In genomic region chr2:163233666-163234065, GRCm38 (mm10) we compare ENCODE assay signal across 26 mouse cellular contexts. TPM values are rescaled to one million over a fixed set of nuclear protein-coding genes. Genes with fewer than 3 reads are reported as not detected.
A peak's percentile ranks its signal among the peaks of the same experiment; 100 is the strongest.
DNase-seq lines count a peak whose midpoint lies in the region; ATAC-seq and TF ChIP-seq lines count a peak whose summit lies in the region.
"Had no signal": no experiment of that assay in that cellular context is flagged by ENCODE, and none has a peak within 500 bp of the region (broad histone marks: within the 10 kb centered on the region; RNA-seq: fewer than 3 reads in every experiment).

No protein-coding gene starts in this region.

- H3K79me2 ChIP-seq in MEL (ENCODE audit: control insufficient read depth, insufficient read depth, low read length, poor library complexity): no peaks in the 10 kb centered on the region

- no peak for TF ChIP-seq POLR2A in MEL (IDR thresholded peaks at IDR 0.05; ENCODE audit: control insufficient read depth in 1 of 2, insufficient read depth in 1 of 2, low read depth in 1 of 2, low read length in 2 of 2, poor library complexity in 1 of 2)

- H3K27me3 ChIP-seq in midbrain, embryonic 14.5 days (ENCODE audit: control insufficient read depth, insufficient read depth, low read length): no peaks in the 10 kb centered on the region
- H3K27me3 ChIP-seq in midbrain, postnatal 0 days (ENCODE audit: insufficient read depth, low read length): no peaks in the 10 kb centered on the region
- H3K27me3 ChIP-seq in MEL (ENCODE audit: control insufficient read depth in 1 of 2, insufficient read depth in 2 of 2, low read length in 2 of 2): no peaks in the 10 kb centered on the region
- H3K27me3 ChIP-seq in forebrain, embryonic 10.5 days (ENCODE audit: poor library complexity, severe bottlenecking): no peaks in the 10 kb centered on the region
- H3K27me3 ChIP-seq: stomach, embryonic 15.5 days had no signal

- H3K27ac ChIP-seq in midbrain, embryonic 14.5 days (replicated peaks; ENCODE audit: low read depth, low read length): peak overlapping the region; percentile 62; the same call in 1 of the 2 replicates
- H3K27ac ChIP-seq in midbrain, postnatal 0 days (ENCODE audit: low read depth, low read length): no peak overlapping the region
- H3K27ac ChIP-seq in MEL (ENCODE audit: control insufficient read depth, low read depth, low read length): no peak overlapping the region
- H3K27ac ChIP-seq in forebrain, embryonic 10.5 days: no peak overlapping the region
- H3K27ac ChIP-seq: heart, embryonic 10.5 days; layer of hippocampus, adult 2 months; limb, embryonic 10.5 days; stomach, embryonic 15.5 days had no signal

- peaks cover 20% of the 10 kb centered on the region for H3K4me1 ChIP-seq in midbrain, embryonic 14.5 days (ENCODE audit: control insufficient read depth, insufficient read depth, low read length)
- 0 out of 2 replicates have a peak, but pooled peaks cover 3% of the 10 kb centered on the region for H3K4me1 ChIP-seq in midbrain, postnatal 0 days (ENCODE audit: insufficient read depth, low read length)
- peaks cover 3 to 16% of the 10 kb centered on the region in 2 experiments for H3K4me1 ChIP-seq in MEL (ENCODE audit: control insufficient read depth in 1 of 2, insufficient read depth in 2 of 2, low read length in 2 of 2)
- peaks cover 55% of the 10 kb centered on the region for H3K4me1 ChIP-seq in forebrain, embryonic 10.5 days

- H3K4me3 ChIP-seq in midbrain, embryonic 14.5 days (replicated peaks; ENCODE audit: low read depth, low read length): no peak overlapping the region
- no peak overlapping the region for H3K4me3 ChIP-seq in midbrain, postnatal 0 days (ENCODE audit: low read depth, low read length)
- no peak overlapping the region for H3K4me3 ChIP-seq in MEL (ENCODE audit: control insufficient read depth in 1 of 2, insufficient read depth in 1 of 2, low read depth in 2 of 2, low read length in 2 of 2)
- H3K4me3 ChIP-seq in forebrain, embryonic 10.5 days: no peak overlapping the region
- H3K4me3 ChIP-seq: heart, embryonic 10.5 days; layer of hippocampus, adult 2 months; limb, embryonic 10.5 days; stomach, embryonic 15.5 days had no signal

- no peak for DNase-seq in midbrain, embryonic 14.5 days
- DNase-seq in midbrain, postnatal 0 days (ENCODE audit: low spot score): no peak
- no peak for DNase-seq in MEL (ENCODE audit: low read depth, low spot score)
- DNase-seq in lung, adult 18-20 months: peak; percentile 53 to 72
- peak; percentile 81 for DNase-seq in lung, postnatal 36 days
- DNase-seq in forebrain, embryonic 10.5 days (ENCODE audit: extremely low spot score, low spot score): no peak
- DNase-seq in thymus, postnatal 10 days (ENCODE audit: low spot score in 2 of 2): no peak
- DNase-seq: adrenal gland, adult 2 months; cerebellum, adult 8-10 months; cerebellum, postnatal 36 days; heart, postnatal 4 days; kidney, postnatal 25 days; liver; right cerebral cortex, adult 18-20 months; right cerebral cortex, postnatal 4 days; thymus, postnatal 4 days had no signal

- 85% methylated on average over 9 of the region's 9 CpGs for WGBS in midbrain, embryonic 14.5 days
- 82% methylated on average over 9 of the region's 9 CpGs for WGBS in midbrain, postnatal 0 days
- 86% methylated on average over 9 of the region's 9 CpGs for WGBS in forebrain, embryonic 10.5 days

- no peak overlapping the region for H3K4me2 ChIP-seq in midbrain, embryonic 14.5 days (ENCODE audit: low read length)
- no peak overlapping the region for H3K4me2 ChIP-seq in midbrain, postnatal 0 days (ENCODE audit: low read depth, low read length, poor library complexity, severe bottlenecking)
- H3K4me2 ChIP-seq: stomach, embryonic 15.5 days had no signal

- H3K9ac ChIP-seq in midbrain, embryonic 14.5 days (replicated peaks; ENCODE audit: low read length): no peak overlapping the region
- no peak overlapping the region for H3K9ac ChIP-seq in midbrain, postnatal 0 days (replicated peaks; ENCODE audit: low read length, poor library complexity, severe bottlenecking)
- no peak overlapping the region for H3K9ac ChIP-seq in MEL (ENCODE audit: control insufficient read depth, low read depth, low read length, poor library complexity, severe bottlenecking)
- H3K9ac ChIP-seq: stomach, embryonic 15.5 days had no signal

- TF ChIP-seq CTCF in midbrain, postnatal 0 days (IDR thresholded peaks at IDR 0.05): no peak
- TF ChIP-seq CTCF in MEL (IDR thresholded peaks at IDR 0.05 in 2 of 3, conservative IDR thresholded peaks at IDR 0.05 in 1 of 3; ENCODE audit: control insufficient read depth in 1 of 3, insufficient read depth in 1 of 3, low read depth in 2 of 3, low read length in 3 of 3, poor library complexity in 1 of 3, severe bottlenecking in 1 of 3): no peak

- ATAC-seq in midbrain, embryonic 14.5 days (ENCODE audit: low FRiP score, low TSS enrichment): no peak
- ATAC-seq in midbrain, postnatal 0 days (ENCODE audit: low FRiP score): no peak
- ATAC-seq: forebrain, embryonic 14.5 days; hindbrain, embryonic 16.5 days; intestine, embryonic 16.5 days had no signal

- no peaks in the 10 kb centered on the region for H3K9me3 ChIP-seq in midbrain, embryonic 14.5 days (ENCODE audit: control insufficient read depth, low read length)
- H3K9me3 ChIP-seq in midbrain, postnatal 0 days (ENCODE audit: low read length): no peaks in the 10 kb centered on the region
- H3K9me3 ChIP-seq in MEL (replicated peaks; ENCODE audit: insufficient read depth, low read length): no peaks in the 10 kb centered on the region
- no peaks in the 10 kb centered on the region for H3K9me3 ChIP-seq in forebrain, embryonic 10.5 days
- H3K9me3 ChIP-seq: G1E; heart, embryonic 10.5 days; limb, embryonic 10.5 days; stomach, embryonic 15.5 days had no signal

- no peak for TF ChIP-seq EP300 in MEL (IDR thresholded peaks at IDR 0.05; ENCODE audit: low read depth in 1 of 2, low read length in 2 of 2)

- TF ChIP-seq RAD21 in MEL (IDR thresholded peaks at IDR 0.05; ENCODE audit: low read depth, low read length): no peak

- no peaks in the 10 kb centered on the region for H3K36me3 ChIP-seq in midbrain, embryonic 14.5 days (ENCODE audit: control insufficient read depth, insufficient read depth, low read length)
- no peaks in the 10 kb centered on the region for H3K36me3 ChIP-seq in midbrain, postnatal 0 days (ENCODE audit: insufficient read depth, low read length)
- peaks cover 0 to 9% of the 10 kb centered on the region in 2 experiments; a peak in 2 of 4 replicates for H3K36me3 ChIP-seq in MEL (ENCODE audit: control insufficient read depth in 1 of 2, insufficient read depth in 2 of 2, low read length in 2 of 2)
- no peaks in the 10 kb centered on the region for H3K36me3 ChIP-seq in forebrain, embryonic 10.5 days (replicated peaks)
- H3K36me3 ChIP-seq: G1E; heart, embryonic 10.5 days; limb, embryonic 10.5 days; stomach, embryonic 15.5 days had no signal

TF ChIP-seq in MEL, 35 proteins besides CTCF, POLR2A, EP300 and RAD21:
- TF ChIP-seq MAX (IDR thresholded peaks at IDR 0.05; ENCODE audit: low read length) (no peak), MXI1 (IDR thresholded peaks at IDR 0.05; ENCODE audit: low read depth, low read length) (no peak), BHLHE40 (IDR thresholded peaks at IDR 0.05; ENCODE audit: borderline replicate concordance, low read depth, low read length) (no peak), CHD1 (IDR thresholded peaks at IDR 0.05; ENCODE audit: low read depth, low read length) (no peak), RCOR1 (IDR thresholded peaks at IDR 0.05; ENCODE audit: low read depth, low read length) (peak; percentile 80), HCFC1 (IDR thresholded peaks at IDR 0.05; ENCODE audit: low read depth, low read length) (no peak)

RNA-seq across cellular contexts. Expression of gene Tox2, which starts 30.7 kb away (rescaled TPM):
- polyA plus RNA-seq in midbrain, embryonic 14.5 days (2014; fragmentation: Nextera tagmentation; extraction: Ambion mirVana): 36.7 and 46.8 TPM in 2 replicates
- total RNA-seq in midbrain, postnatal 0 days (2014; rRNA removed): 7.6 and 14.3 TPM in 2 replicates
- 57.0 and 64.7 TPM in 2 replicates for polyA plus RNA-seq in midbrain, postnatal 0 days (2015; fragmentation: Nextera tagmentation; extraction: Ambion mirVana)
- not detected in 2 replicates for total RNA-seq in MEL (2012; rRNA removed)
- polyA plus RNA-seq in MEL (2012; ENCODE audit: insufficient read depth in 1 of 2, insufficient read length in 2 of 2, low read depth in 1 of 2, low replicate concordance in 2 of 2, missing spikeins in 1 of 2): not detected
- 26.6 and 37.1 TPM in 2 replicates for polyA plus RNA-seq in forebrain, embryonic 10.5 days (2016; fragmentation: Nextera tagmentation; extraction: Ambion mirVana)
- total RNA-seq: CH12.LX; G1E; granulocyte monocyte progenitor cell, adult 5-6 weeks had no signal
- polyA plus RNA-seq: G1E had no signal

Comparison
In these comparisons a context has a peak if more than half of its experiments do, and no peak if none do; other contexts are left out.
1. DNase-seq: peak in lung, adult 18-20 months (2 of 2) and lung, postnatal 36 days (single experiment); none in midbrain, embryonic 14.5 days (single experiment), midbrain, postnatal 0 days (single experiment), MEL (single experiment), forebrain, embryonic 10.5 days (single experiment) and thymus, postnatal 10 days (0 of 2).
2. RNA of gene Tox2, which starts 30.7 kb away (polyA plus RNA-seq): 57.0 to 64.7 TPM in midbrain, postnatal 0 days, 36.7 to 46.8 TPM in midbrain, embryonic 14.5 days and 26.6 to 37.1 TPM in forebrain, embryonic 10.5 days; not detected in MEL; every median in the first group is over 10 times any median in the second.